ENCODE assay signal across 26 mouse cellular contexts in the genomic region with DNA sequence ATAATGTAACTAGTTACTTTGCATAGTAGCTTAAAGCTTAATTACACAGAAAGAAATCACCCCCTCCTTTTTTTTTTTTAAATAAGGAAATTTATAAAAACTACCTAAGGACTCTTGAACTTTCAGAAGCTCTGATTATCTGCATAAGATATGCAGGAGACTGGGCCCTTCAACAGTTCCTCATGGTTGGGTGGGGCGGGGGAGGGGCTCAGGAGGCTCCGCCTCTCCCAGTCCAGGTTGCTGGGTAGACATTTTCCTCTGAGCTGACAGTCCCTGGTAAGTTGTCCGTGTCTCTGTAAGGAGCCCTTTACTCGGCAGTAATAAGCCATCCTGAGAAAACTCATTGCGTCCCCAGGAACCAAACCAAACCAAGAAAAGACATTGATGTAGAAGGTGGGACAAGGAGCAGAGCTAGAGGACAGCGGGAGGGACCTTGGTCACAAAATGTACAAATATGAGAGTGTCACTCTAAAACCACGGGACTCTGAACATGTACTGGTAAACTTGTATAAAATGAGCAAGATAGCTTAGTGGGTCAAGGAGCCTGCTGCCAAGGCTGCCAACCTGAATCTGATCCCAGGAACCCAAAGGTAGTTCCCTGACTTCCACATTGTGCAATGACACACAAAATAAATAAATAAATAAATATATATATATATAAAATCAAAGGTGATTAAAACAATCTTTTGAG.
DNase-seq lines count a peak whose midpoint lies in the region; ATAC-seq and TF ChIP-seq lines count a peak whose summit lies in the region.
"Had no signal": no experiment of that assay in that cellular context is flagged by ENCODE, and none has a peak within 500 bp of the region (broad histone marks: within the 10 kb centered on the region; RNA-seq: fewer than 3 reads in every experiment).

No protein-coding gene starts in this region.

- no peak for TF ChIP-seq CTCF in liver, postnatal 0 days (IDR thresholded peaks at IDR 0.05; ENCODE audit: low read depth)
- TF ChIP-seq CTCF in stomach, postnatal 0 days (IDR thresholded peaks at IDR 0.05; ENCODE audit: low read depth): no peak

- H3K27ac ChIP-seq in liver, postnatal 0 days (ENCODE audit: low read depth): no peak overlapping the region; the same call in 1 of the 2 replicates
- no peak overlapping the region for H3K27ac ChIP-seq in liver, embryonic 11.5 days (ENCODE audit: low read depth, low read length)
- H3K27ac ChIP-seq in stomach, postnatal 0 days (replicated peaks): no peak overlapping the region
- H3K27ac ChIP-seq in hindbrain, embryonic 16.5 days (ENCODE audit: low read depth, low read length): no peak overlapping the region
- no peak overlapping the region for H3K27ac ChIP-seq in forebrain, embryonic 12.5 days
- H3K27ac ChIP-seq: forebrain, embryonic 15.5 days; hindbrain, embryonic 13.5 days; layer of hippocampus, adult 2 months; left cerebral cortex, adult 2 months; limb, embryonic 13.5 days; midbrain, embryonic 10.5 days; neural tube, embryonic 12.5 days had no signal

- no peak for TF ChIP-seq EP300 in liver, postnatal 0 days (IDR thresholded peaks at IDR 0.05; ENCODE audit: low read depth)
- TF ChIP-seq EP300 in stomach, postnatal 0 days (optimal IDR thresholded peaks at IDR 0.05): no peak

- WGBS in liver, postnatal 0 days (ENCODE audit: insufficient replicate concordance): 80% methylated on average over 7 of the region's 7 CpGs
- WGBS in liver, embryonic 11.5 days: 78% methylated on average over 7 of the region's 7 CpGs
- WGBS in stomach, postnatal 0 days: 86% methylated on average over 7 of the region's 7 CpGs
- WGBS in hindbrain, embryonic 16.5 days: 94% methylated on average over 7 of the region's 7 CpGs
- 91% methylated on average over 7 of the region's 7 CpGs for WGBS in forebrain, embryonic 12.5 days

- H3K4me2 ChIP-seq in liver, postnatal 0 days (ENCODE audit: low read depth, low read length): no peak overlapping the region
- no peak overlapping the region for H3K4me2 ChIP-seq in liver, embryonic 11.5 days
- H3K4me2 ChIP-seq in stomach, postnatal 0 days (replicated peaks; ENCODE audit: low read depth): no peak overlapping the region
- no peak overlapping the region for H3K4me2 ChIP-seq in hindbrain, embryonic 16.5 days (ENCODE audit: low read length)
- H3K4me2 ChIP-seq in forebrain, embryonic 12.5 days: no peak overlapping the region
- H3K4me2 ChIP-seq: forebrain, embryonic 15.5 days; heart, embryonic 11.5 days; hindbrain, embryonic 13.5 days; limb, embryonic 13.5 days; neural tube, embryonic 12.5 days had no signal

- no peak overlapping the region for H3K9ac ChIP-seq in liver, postnatal 0 days (replicated peaks)
- H3K9ac ChIP-seq in liver, embryonic 11.5 days (ENCODE audit: low read depth, low read length): no peak overlapping the region
- no peak overlapping the region for H3K9ac ChIP-seq in stomach, postnatal 0 days (ENCODE audit: low read length)
- H3K9ac ChIP-seq in hindbrain, embryonic 16.5 days (ENCODE audit: low read depth, low read length): no peak overlapping the region
- H3K9ac ChIP-seq in forebrain, embryonic 12.5 days: no peak overlapping the region
- H3K9ac ChIP-seq: forebrain, embryonic 15.5 days; hindbrain, embryonic 13.5 days; limb, embryonic 13.5 days; neural tube, embryonic 12.5 days had no signal

- ATAC-seq in liver, postnatal 0 days: no peak
- ATAC-seq in liver, embryonic 11.5 days (replicated peaks; ENCODE audit: low FRiP score): peak; percentile 66; the same call in 1 of the 2 replicates
- ATAC-seq in stomach, postnatal 0 days (ENCODE audit: low FRiP score, low TSS enrichment): no peak
- ATAC-seq in hindbrain, embryonic 16.5 days: no peak
- no peak for ATAC-seq in forebrain, embryonic 12.5 days (ENCODE audit: low FRiP score)
- ATAC-seq: forebrain, embryonic 15.5 days had no signal

- H3K4me1 ChIP-seq in liver, postnatal 0 days (ENCODE audit: insufficient read depth): no peaks in the 10 kb centered on the region
- H3K4me1 ChIP-seq in liver, embryonic 11.5 days (replicated peaks; ENCODE audit: control insufficient read depth, insufficient read depth, low read length): peaks cover 6% of the 10 kb centered on the region; the same call in 1 of the 2 replicates
- no peaks in the 10 kb centered on the region for H3K4me1 ChIP-seq in stomach, postnatal 0 days (replicated peaks; ENCODE audit: control insufficient read depth, insufficient read depth)
- no peaks in the 10 kb centered on the region for H3K4me1 ChIP-seq in hindbrain, embryonic 16.5 days (ENCODE audit: control insufficient read depth, insufficient read depth, low read depth, low read length)
- peaks cover 5% of the 10 kb centered on the region for H3K4me1 ChIP-seq in forebrain, embryonic 12.5 days
- H3K4me1 ChIP-seq: forebrain, embryonic 15.5 days; limb, embryonic 13.5 days; neural tube, embryonic 12.5 days had no signal

- H3K36me3 ChIP-seq in liver, postnatal 0 days (replicated peaks; ENCODE audit: insufficient read depth, low read length): no peaks in the 10 kb centered on the region
- H3K36me3 ChIP-seq in liver, embryonic 11.5 days (ENCODE audit: control insufficient read depth, insufficient read depth, low read length): no peaks in the 10 kb centered on the region
- no peaks in the 10 kb centered on the region for H3K36me3 ChIP-seq in stomach, postnatal 0 days (ENCODE audit: control insufficient read depth, insufficient read depth, low read length)
- no peaks in the 10 kb centered on the region for H3K36me3 ChIP-seq in hindbrain, embryonic 16.5 days (ENCODE audit: control insufficient read depth, insufficient read depth, low read length)
- H3K36me3 ChIP-seq in forebrain, embryonic 12.5 days (replicated peaks): 0 out of 2 replicates have a peak, but pooled peaks cover 5% of the 10 kb centered on the region
- H3K36me3 ChIP-seq: forebrain, embryonic 15.5 days; hindbrain, embryonic 13.5 days; limb, embryonic 13.5 days; neural tube, embryonic 12.5 days had no signal

- DNase-seq in liver (peak; percentile 72), ZHBTc4 (ENCODE audit: low read depth, low spot score) (peak; percentile 74), MN1 (ENCODE audit: low spot score) (no peak)
- DNase-seq in liver, postnatal 0 days: no peak
- DNase-seq in liver, embryonic 11.5 days (ENCODE audit: low spot score): no peak
- DNase-seq in stomach, postnatal 0 days (ENCODE audit: low spot score): peak; percentile 39
- DNase-seq: adrenal gland, adult 2 months; cerebellum, adult 2 months; cerebellum, postnatal 25 days; gastrocnemius, postnatal 25 days; heart, adult 11 months; heart, postnatal 36 days; kidney, adult 2 months; kidney, postnatal 36 days; right cerebral cortex, adult 18-20 months had no signal

- H3K9me3 ChIP-seq in liver, postnatal 0 days (ENCODE audit: low read length): no peaks in the 10 kb centered on the region
- no peaks in the 10 kb centered on the region for H3K9me3 ChIP-seq in liver, embryonic 11.5 days (ENCODE audit: control insufficient read depth, low read length)
- H3K9me3 ChIP-seq in stomach, postnatal 0 days (ENCODE audit: control insufficient read depth, low read length): no peaks in the 10 kb centered on the region
- H3K9me3 ChIP-seq in hindbrain, embryonic 16.5 days (ENCODE audit: control insufficient read depth, low read length): no peaks in the 10 kb centered on the region
- H3K9me3 ChIP-seq in forebrain, embryonic 12.5 days: no peaks in the 10 kb centered on the region
- H3K9me3 ChIP-seq: forebrain, embryonic 15.5 days; hindbrain, embryonic 13.5 days; limb, embryonic 13.5 days; midbrain, embryonic 10.5 days; neural tube, embryonic 12.5 days had no signal

- no peak overlapping the region for H3K4me3 ChIP-seq in liver, postnatal 0 days (ENCODE audit: low read depth, low read length)
- no peak overlapping the region for H3K4me3 ChIP-seq in liver, embryonic 11.5 days (ENCODE audit: low read depth, low read length)
- H3K4me3 ChIP-seq in stomach, postnatal 0 days (ENCODE audit: low read depth, low read length): no peak overlapping the region
- no peak overlapping the region for H3K4me3 ChIP-seq in hindbrain, embryonic 16.5 days (ENCODE audit: low read length)
- no peak overlapping the region for H3K4me3 ChIP-seq in forebrain, embryonic 12.5 days (replicated peaks)
- H3K4me3 ChIP-seq: forebrain, embryonic 15.5 days; hindbrain, embryonic 13.5 days; layer of hippocampus, adult 2 months; left cerebral cortex, adult 2 months; limb, embryonic 13.5 days; midbrain, embryonic 10.5 days; myocyte; neural tube, embryonic 12.5 days had no signal

- H3K27me3 ChIP-seq in liver, postnatal 0 days (ENCODE audit: insufficient read depth, low read length): no peaks in the 10 kb centered on the region
- no peaks in the 10 kb centered on the region for H3K27me3 ChIP-seq in liver, embryonic 11.5 days (replicated peaks; ENCODE audit: control insufficient read depth, insufficient read depth, low read length)
- no peaks in the 10 kb centered on the region for H3K27me3 ChIP-seq in stomach, postnatal 0 days (ENCODE audit: control insufficient read depth, insufficient read depth, low read length)
- no peaks in the 10 kb centered on the region for H3K27me3 ChIP-seq in hindbrain, embryonic 16.5 days (replicated peaks; ENCODE audit: control insufficient read depth, insufficient read depth, low read length)
- H3K27me3 ChIP-seq in forebrain, embryonic 12.5 days: no peaks in the 10 kb centered on the region
- H3K27me3 ChIP-seq: forebrain, embryonic 15.5 days; hindbrain, embryonic 13.5 days; limb, embryonic 13.5 days; neural tube, embryonic 12.5 days had no signal

Comparison
In these comparisons a context has a peak if more than half of its experiments do, and no peak if none do; other contexts are left out.
1. DNase-seq: peak in liver (single experiment), ZHBTc4 (single experiment) and stomach, postnatal 0 days (single experiment); none in liver, postnatal 0 days (single experiment), liver, embryonic 11.5 days (single experiment) and MN1 (single experiment).